Mouse (Mus musculus): Measurements from ENCODE around the gene Cryba2. TPM values are rescaled to one million over a fixed set of nuclear protein-coding genes. Genes with fewer than 3 reads are reported as not detected.

Cryba2 gene
- polyA plus RNA-seq, 1 experiment from 2014 or later = not detected

DNA sequence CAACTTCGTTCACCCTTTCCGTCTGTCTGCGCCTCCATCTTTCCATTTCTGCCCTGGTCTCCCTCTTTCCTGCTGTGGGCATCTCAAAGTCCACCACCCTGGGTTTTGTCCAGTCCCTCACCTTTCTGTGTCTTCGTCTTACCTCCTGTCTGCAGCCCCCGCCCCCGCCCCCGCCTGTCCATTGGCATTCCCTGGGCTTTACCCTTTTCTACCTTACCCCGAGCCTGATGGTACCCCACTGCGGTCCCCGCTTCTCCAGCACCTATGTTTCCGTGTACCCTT, 36.6 kb downstream of the Cryba2 start:
- 2% methylated on average over 11 of the region's 11 CpGs for WGBS
- Histone ChIP-seq H3K36me3 (no peaks in the 10 kb centered on the region), H3K4me1 (peaks cover 39% of the 10 kb centered on the region), H3K9me3 (no peaks in the 10 kb centered on the region), H3K4me2 (peak overlapping the region; percentile 98), H3K4me3 (peak overlapping the region; percentile 65), H3K27ac (no peak overlapping the region), H3K9ac (no peak overlapping the region), H3K27me3 (peaks cover 95% of the 10 kb centered on the region)
- ATAC-seq (ENCODE audit: insufficient number of reproducible peaks, insufficient read depth, low FRiP score, low TSS enrichment, low read depth) = no peak

- Histone ChIP-seq H3K4me1 (peaks cover 39% of the 10 kb centered on the region), H3K27me3 (peaks cover 97% of the 10 kb centered on the region), H3K4me2 (peak overlapping the region; percentile 98), H3K27ac (no peak overlapping the region), H3K36me3 (no peaks in the 10 kb centered on the region), H3K4me3 (peak overlapping the region; percentile 65), H3K9ac (peak overlapping the region; percentile 69), H3K9me3 (no peaks in the 10 kb centered on the region)
- under 1% methylated on average over 73 of the region's 74 CpGs for WGBS
- ATAC-seq (ENCODE audit: insufficient number of reproducible peaks, insufficient read depth, low FRiP score, low TSS enrichment, low read depth) = no peak
Measured at GRCm38 (mm10) chr1:74855651-74856438, 37.1 kb downstream of the Cryba2 start.

DNA sequence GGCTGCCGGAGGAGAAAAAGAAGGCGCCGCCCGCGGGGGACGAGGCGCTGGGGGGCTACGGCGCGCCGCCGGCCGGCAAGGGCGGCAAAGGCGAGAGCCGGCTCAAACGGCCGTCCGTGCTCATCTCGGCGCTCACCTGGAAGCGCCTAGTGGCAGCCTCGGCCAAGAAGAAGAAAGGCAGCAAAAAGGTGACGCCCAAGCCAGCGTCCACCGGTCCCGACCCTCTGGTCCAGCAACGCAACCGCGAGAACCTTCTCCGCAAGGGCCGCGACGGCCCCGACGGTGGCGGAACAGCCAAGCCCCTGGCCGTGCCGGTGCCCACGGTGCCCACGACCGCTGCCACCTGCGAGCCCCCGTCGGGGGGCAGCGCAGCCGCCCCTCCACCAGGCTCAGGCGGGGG, 37.8 kb downstream of the Cryba2 start:
- peaks cover 98% of the 10 kb centered on the region for H3K27me3 ChIP-seq
- under 1% methylated on average over 45 of the region's 48 CpGs for WGBS
- H3K4me2 ChIP-seq = peak overlapping the region; percentile 98
- peak overlapping the region; percentile 65 for H3K4me3 ChIP-seq
- no peaks in the 10 kb centered on the region for H3K36me3 ChIP-seq
- no peak overlapping the region for H3K27ac ChIP-seq
- peak overlapping the region; percentile 69 for H3K9ac ChIP-seq
- ATAC-seq (ENCODE audit: insufficient number of reproducible peaks, insufficient read depth, low FRiP score, low TSS enrichment, low read depth) = no peak
- no peaks in the 10 kb centered on the region for H3K9me3 ChIP-seq
- peaks cover 39% of the 10 kb centered on the region for H3K4me1 ChIP-seq

DNA sequence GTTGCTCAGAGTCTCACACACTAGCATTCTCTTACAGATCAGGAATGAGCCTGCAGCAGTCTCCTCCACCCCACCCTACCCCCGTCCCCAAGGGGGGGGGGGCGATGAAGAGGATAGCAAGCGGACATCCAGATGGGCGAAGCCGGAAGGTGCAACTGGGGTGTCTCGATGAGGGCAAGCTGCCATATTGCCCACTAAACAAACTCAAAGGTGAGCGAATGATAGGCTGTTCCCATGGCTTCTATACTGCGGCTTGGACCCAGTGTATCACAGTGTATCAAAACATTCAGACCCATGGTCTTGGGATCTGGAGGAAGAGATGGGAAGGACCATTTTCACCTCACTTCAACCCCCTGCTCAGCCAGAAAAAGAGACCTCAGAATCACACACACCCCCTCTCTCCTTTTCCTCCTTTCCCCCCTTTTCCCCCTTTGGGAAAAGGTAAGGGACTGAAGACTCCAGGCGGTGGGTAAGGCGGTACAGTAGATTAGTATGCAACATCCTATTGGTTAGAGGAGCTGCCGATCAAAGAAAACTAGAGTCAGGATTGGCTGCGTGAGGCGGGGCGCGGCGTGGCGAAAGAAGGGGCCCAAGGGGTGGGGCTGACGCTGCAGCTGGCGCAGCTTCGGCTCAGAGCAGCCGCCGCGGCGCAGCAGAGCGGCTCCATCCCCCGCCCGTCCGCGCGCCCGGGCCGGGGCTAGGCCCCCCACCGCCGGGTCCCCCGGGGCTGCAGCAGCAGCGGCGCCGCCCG, 38.5 kb downstream of the Cryba2 start, which contains the start of gene Cdk5r2:
Cdk5r2 (plus strand) TSS at position 629 of the 751 bp plus-strand sequence.
- H3K9me3 ChIP-seq = no peaks in the 10 kb centered on the region
- H3K4me1 ChIP-seq = peaks cover 39% of the 10 kb centered on the region
- ATAC-seq (ENCODE audit: insufficient number of reproducible peaks, insufficient read depth, low FRiP score, low TSS enrichment, low read depth) = peak; percentile 87
- WGBS = 2% methylated on average over 39 of the region's 39 CpGs
- H3K4me3 ChIP-seq = peak within 1 kb of the TSS; percentile 65
- H3K9ac ChIP-seq = peak within 1 kb of the TSS; percentile 69
- H3K27me3 ChIP-seq = peaks cover 98% of the 10 kb centered on the region
- H3K36me3 ChIP-seq = no peaks in the 10 kb centered on the region
- H3K27ac ChIP-seq = no peak within 1 kb of the TSS
- peak within 1 kb of the TSS; percentile 98 for H3K4me2 ChIP-seq

DNA sequence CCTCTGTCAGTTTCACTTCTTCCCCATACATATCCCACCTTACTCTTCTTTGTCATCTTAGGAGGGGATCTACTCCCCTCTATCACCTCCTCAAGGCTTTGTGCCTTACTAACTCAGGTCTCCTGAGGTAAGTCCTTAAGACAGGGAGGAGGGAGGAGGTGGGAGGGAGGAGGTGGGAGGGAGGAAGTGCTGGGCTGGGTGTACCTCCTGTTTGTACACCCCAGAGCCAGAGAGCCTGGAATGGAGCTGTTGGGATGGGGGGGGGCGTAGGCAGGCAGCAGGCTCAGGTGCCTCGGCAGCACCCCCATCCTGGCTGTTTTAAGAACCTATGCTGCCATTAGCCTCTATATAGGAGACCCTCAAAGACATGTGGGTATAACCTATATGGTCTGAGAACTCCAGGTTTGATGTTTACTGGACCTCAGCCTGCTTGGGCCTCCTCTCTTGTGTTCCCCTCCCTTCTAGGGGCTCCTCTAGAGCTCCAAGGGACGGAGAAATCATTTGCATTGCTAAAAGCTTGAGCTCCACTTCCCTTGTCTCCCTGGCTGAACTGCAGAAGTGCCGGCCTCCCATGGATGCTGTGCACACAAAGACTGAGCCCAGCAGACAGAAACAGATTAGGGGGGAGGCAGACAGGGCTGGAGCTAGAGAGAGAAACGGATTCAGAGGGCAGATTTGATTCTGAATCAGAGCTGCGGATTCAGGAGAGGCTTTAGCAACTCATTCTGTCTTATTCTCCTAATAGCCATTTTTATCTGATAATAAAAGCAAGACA, 41.8 kb downstream of the Cryba2 start:
- no peak for ATAC-seq (ENCODE audit: insufficient number of reproducible peaks, insufficient read depth, low FRiP score, low TSS enrichment, low read depth)
- Histone ChIP-seq H3K4me2 (no peak overlapping the region), H3K36me3 (no peaks in the 10 kb centered on the region), H3K9me3 (no peaks in the 10 kb centered on the region), H3K4me1 (peaks cover 23% of the 10 kb centered on the region), H3K27ac (no peak overlapping the region), H3K27me3 (peaks cover 77% of the 10 kb centered on the region), H3K4me3 (no peak overlapping the region), H3K9ac (no peak overlapping the region)
- 11% methylated on average over 6 of the region's 6 CpGs for WGBS

GRCm38 (mm10) chr1:74850251-74850650, 42.7 kb downstream of the Cryba2 start:
- no peak overlapping the region for H3K27ac ChIP-seq
- WGBS = 25% methylated on average over 6 of the region's 6 CpGs
- peaks cover 68% of the 10 kb centered on the region for H3K27me3 ChIP-seq
- no peak overlapping the region for H3K4me3 ChIP-seq
- H3K9ac ChIP-seq = no peak overlapping the region
- H3K4me2 ChIP-seq = no peak overlapping the region
- ATAC-seq (ENCODE audit: insufficient number of reproducible peaks, insufficient read depth, low FRiP score, low TSS enrichment, low read depth) = no peak
- no peaks in the 10 kb centered on the region for H3K36me3 ChIP-seq
- H3K4me1 ChIP-seq = peaks cover 14% of the 10 kb centered on the region
- H3K9me3 ChIP-seq = no peaks in the 10 kb centered on the region

- WGBS = 60% methylated on average over 5 of the region's 5 CpGs
- H3K4me3 ChIP-seq = no peak overlapping the region
- H3K27ac ChIP-seq = no peak overlapping the region
- H3K4me1 ChIP-seq = peaks cover 4% of the 10 kb centered on the region
- H3K4me2 ChIP-seq = no peak overlapping the region
- H3K27me3 ChIP-seq = peaks cover 56% of the 10 kb centered on the region
- no peak for ATAC-seq (ENCODE audit: insufficient number of reproducible peaks, insufficient read depth, low FRiP score, low TSS enrichment, low read depth)
- no peak overlapping the region for H3K9ac ChIP-seq
- no peaks in the 10 kb centered on the region for H3K9me3 ChIP-seq
- H3K36me3 ChIP-seq = no peaks in the 10 kb centered on the region
Measured at GRCm38 (mm10) chr1:74848946-74849345, 44.0 kb downstream of the Cryba2 start.

- H3K9ac ChIP-seq = no peak overlapping the region
- no peaks in the 10 kb centered on the region for H3K36me3 ChIP-seq
- WGBS = 31% methylated on average over 9 of the region's 9 CpGs
- H3K4me2 ChIP-seq = no peak overlapping the region
- no peaks in the 10 kb centered on the region for H3K9me3 ChIP-seq
- no peak overlapping the region for H3K27ac ChIP-seq
- H3K4me1 ChIP-seq = peaks cover 4% of the 10 kb centered on the region; the same call in 1 of the 2 replicates
- no peak overlapping the region for H3K4me3 ChIP-seq
- ATAC-seq (ENCODE audit: insufficient number of reproducible peaks, insufficient read depth, low FRiP score, low TSS enrichment, low read depth) = no peak
- H3K27me3 ChIP-seq = peaks cover 42% of the 10 kb centered on the region
Measured at GRCm38 (mm10) chr1:74846341-74846740, 46.6 kb downstream of the Cryba2 start.

DNA sequence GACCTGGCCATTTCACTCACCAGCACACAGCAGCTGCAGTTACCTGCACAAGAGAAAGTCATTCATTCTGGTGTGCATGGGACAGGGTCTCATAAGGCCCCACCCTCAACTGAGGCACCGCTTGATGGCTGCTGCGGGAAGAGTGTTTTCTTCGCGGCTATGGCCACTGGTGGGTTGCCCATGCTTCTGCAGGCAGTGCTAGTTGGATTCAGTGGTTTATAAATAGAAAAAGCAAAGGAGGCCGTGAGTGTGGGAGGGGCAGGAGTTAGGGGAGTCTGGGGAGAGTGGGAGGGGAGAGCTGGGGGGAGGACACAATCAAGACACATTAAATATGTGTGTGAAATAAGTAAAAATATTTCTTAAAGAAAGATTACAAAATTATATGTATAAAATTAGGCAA, 49.9 kb downstream of the Cryba2 start:
- Histone ChIP-seq H3K4me3 (no peak overlapping the region), H3K4me2 (no peak overlapping the region), H3K9ac (no peak overlapping the region), H3K9me3 (no peaks in the 10 kb centered on the region), H3K27ac (no peak overlapping the region), H3K4me1 (peaks cover 4% of the 10 kb centered on the region; the same call in 1 of the 2 replicates), H3K36me3 (no peaks in the 10 kb centered on the region), H3K27me3 (peaks cover 20% of the 10 kb centered on the region)
- no peak for ATAC-seq (ENCODE audit: insufficient number of reproducible peaks, insufficient read depth, low FRiP score, low TSS enrichment, low read depth)
- WGBS = 81% methylated on average over 5 of the region's 5 CpGs

Data from embryonic facial prominence, embryonic 13.5 days (tissue).